Mouse (Mus musculus): Measurements from ENCODE around the gene Gtpbp8. TPM values are rescaled to one million over a fixed set of nuclear protein-coding genes. Genes with fewer than 3 reads are reported as not detected.

The Gtpbp8 gene
- polyA plus RNA-seq, 1 experiment from 2014 or later: 18.2 TPM

DNA sequence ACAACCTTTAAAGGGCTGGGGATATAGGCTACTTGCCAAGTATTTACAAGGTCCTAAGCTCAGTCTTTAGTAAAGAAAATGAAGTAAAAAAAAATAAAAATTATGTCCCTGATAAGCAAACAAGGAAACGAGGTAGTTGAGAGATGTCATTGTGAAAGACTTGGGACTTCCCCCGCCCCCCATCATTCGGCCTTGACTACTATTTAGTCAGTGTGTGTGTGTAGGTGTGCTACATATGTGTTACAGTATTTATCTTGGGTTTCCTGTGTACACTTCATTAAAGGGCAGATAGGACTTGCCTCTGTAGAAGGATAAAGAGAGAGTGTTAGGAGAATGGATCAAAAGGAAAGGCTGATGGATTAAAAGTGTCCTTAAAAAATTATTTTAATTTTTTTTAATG lies 12.1 kb downstream of the Gtpbp8 start:
- no peak for TF ChIP-seq CTCF (IDR thresholded peaks at IDR 0.05)
- DNase-seq (ENCODE audit: low read depth, low spot score) (no peak), ATAC-seq (no peak)
- ChIA-PET POLR2A (no interaction called here), CTCF (no interaction called here)
- in situ Hi-C loops (cut with MboI; ENCODE audit: low pct_unique_long_range_greater_than_20kb): no loop called here
- no peaks in the 10 kb centered on the region for H3K27me3 ChIP-seq

- no peaks in the 10 kb centered on the region for H3K27me3 ChIP-seq
- DNase-seq (ENCODE audit: low read depth, low spot score): no peak
- no peak for TF ChIP-seq CTCF (IDR thresholded peaks at IDR 0.05)
- ATAC-seq: no peak
- in situ Hi-C loops (cut with MboI; ENCODE audit: low pct_unique_long_range_greater_than_20kb): loop anchor here (10.0 kb wide), 1 partner anchor 243 kb away; no protein-coding TSS in a partner anchor
- ChIA-PET CTCF (interaction anchor here (0.7 to 2.2 kb wide), 4 partner anchors 10 to 362 kb away, joined by 3 to 10 read pairs (median 4); no protein-coding TSS in a partner anchor), POLR2A (no interaction called here)
Measured at GRCm38 (mm10) chr16:44727525-44727924, 18.6 kb downstream of the Gtpbp8 start.

DNA sequence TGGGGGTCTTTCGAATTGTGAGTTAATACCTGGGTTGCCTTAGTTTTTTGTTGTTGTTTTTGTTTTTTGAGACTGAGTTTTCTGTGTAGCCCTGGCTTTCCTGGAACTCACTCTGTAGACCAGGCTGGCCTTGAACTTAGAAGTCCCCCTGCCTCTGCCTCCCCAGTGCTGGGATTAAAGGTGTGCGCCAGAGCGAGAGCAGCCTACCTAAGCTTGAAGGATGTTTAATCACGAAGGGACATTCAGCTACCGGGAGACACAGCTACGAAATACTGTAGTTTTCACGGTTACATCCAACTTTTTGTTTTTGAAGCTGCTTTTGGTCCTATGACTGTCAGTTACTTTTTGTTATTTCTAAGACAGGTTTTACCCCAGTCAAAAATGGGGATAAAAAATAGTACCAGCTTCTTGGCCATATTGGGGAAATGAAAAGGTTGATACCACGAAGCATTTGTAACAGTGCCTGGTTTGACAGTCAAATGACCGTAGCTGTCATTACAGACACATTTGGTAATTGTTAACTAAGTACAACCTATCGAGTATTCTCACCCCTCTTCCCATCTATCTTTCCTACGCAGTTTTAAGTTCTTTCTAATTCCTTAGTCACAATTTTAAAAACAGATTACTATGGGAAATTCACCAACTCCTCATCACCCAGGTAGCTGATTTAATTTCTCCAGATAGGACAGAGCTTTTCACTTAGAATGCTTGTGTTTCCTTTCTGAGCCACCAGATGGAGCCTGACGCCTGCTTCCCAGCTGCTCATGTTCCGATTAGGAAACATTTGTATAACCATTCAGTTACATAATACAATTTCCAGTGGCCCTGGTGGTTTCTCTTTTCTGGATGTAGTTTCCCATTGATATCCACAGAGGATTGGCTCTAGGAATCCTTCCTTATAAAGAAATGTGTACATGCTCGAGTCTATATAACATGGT lies 20.6 kb downstream of the Gtpbp8 start:
- POLR2A ChIA-PET: interaction anchor here (0.9 to 1.7 kb wide), 3 partner anchors 17 to 424 kb away, joined by 3 to 4 read pairs (median 3); no protein-coding TSS in a partner anchor
- ATAC-seq (no peak), DNase-seq (ENCODE audit: low read depth, low spot score) (no peak)
- CTCF ChIA-PET: interaction anchor here (0.7 to 1.4 kb wide), 11 partner anchors 18 to 440 kb away, joined by 3 to 8 read pairs (median 3); no protein-coding TSS in a partner anchor
- in situ Hi-C loops (cut with MboI; ENCODE audit: low pct_unique_long_range_greater_than_20kb): loop anchor here (10.0 kb wide), 1 partner anchor 241 kb away; no protein-coding TSS in a partner anchor
- peak; percentile 74 for TF ChIP-seq CTCF (IDR thresholded peaks at IDR 0.05)
- no peaks in the 10 kb centered on the region for H3K27me3 ChIP-seq

DNA sequence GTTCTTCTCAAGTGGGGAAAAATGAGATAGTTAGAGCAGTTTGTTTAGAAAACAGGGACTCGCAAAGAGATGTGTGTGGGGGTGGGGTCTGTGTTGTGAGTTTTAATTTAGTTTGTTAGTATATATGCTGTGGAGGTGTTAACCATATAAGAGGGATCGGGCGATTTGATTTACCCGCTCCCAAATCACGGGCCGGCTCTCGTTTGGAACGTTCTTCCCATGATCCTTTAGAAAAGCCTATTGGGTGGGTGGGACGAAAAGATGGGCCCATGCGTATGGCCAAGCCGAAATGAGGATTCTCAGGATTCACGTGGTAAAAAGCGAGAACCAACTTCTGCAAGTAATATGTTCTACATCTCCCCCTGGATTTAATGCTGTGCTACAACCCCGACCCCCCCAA lies 21.3 kb downstream of the Gtpbp8 start:
- ChIA-PET CTCF (interaction anchor here (1.1 to 1.4 kb wide), 3 partner anchors 365 to 441 kb away, joined by 4 to 8 read pairs (median 4); no protein-coding TSS in a partner anchor), POLR2A (interaction anchor here (0.9 to 1.7 kb wide), 3 partner anchors 18 to 425 kb away, joined by 3 to 4 read pairs (median 3); no protein-coding TSS in a partner anchor)
- no peaks in the 10 kb centered on the region for H3K27me3 ChIP-seq
- no peak for TF ChIP-seq CTCF (IDR thresholded peaks at IDR 0.05)
- ATAC-seq: peak; percentile 78
- in situ Hi-C loops (cut with MboI; ENCODE audit: low pct_unique_long_range_greater_than_20kb): loop anchor here (10.0 kb wide), 1 partner anchor 240 kb away; no protein-coding TSS in a partner anchor
- no peak for DNase-seq (ENCODE audit: low read depth, low spot score)

DNA sequence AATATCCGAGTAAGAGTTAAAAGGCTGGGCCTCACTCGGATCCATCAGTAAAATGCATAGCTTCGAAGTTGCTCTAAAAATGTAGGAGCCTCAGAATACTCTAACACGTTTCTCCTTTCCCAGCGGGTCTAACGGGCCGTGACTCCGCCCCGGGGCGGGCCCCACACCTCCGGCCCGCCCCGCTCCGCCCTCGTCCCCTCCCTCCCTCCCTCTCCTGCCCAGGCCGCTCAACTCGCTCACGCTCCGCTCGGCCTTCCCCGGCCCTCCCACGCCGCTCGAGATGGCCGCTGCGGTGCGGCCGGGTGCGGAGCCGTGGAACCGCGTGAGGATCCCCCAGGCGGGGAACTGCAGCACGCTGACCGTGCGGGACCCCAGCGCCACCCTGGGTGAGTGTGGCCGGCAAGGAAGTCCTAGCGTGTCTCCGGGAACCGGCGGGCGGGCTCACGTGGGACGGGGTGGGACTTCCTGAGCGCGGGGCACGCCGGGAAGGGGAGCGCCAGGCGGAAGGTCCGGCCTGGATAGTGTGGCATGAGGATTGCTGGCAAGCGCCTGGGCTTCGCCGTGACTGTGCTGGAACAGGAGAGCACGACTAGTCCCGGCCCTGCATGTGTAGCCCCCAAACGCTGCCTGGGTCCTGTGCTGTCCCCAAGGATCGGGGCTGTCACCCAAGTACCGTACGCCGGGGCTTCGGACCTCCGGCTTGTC lies 21.9 kb downstream of the Gtpbp8 start, which contains the start of gene Nepro:
TSS of gene Nepro (plus strand) at position 219 of the 705 bp plus-strand sequence.
- DNase-seq (ENCODE audit: low read depth, low spot score) (peak; percentile 49), ATAC-seq (peak; percentile 94)
- POLR2A ChIA-PET: interaction anchor here (0.9 to 1.7 kb wide), 3 partner anchors 18 to 426 kb away, joined by 3 to 4 read pairs (median 3); no protein-coding TSS in a partner anchor
- in situ Hi-C loops (cut with MboI; ENCODE audit: low pct_unique_long_range_greater_than_20kb): loop anchor here (10.0 kb wide), 1 partner anchor 239 kb away; no protein-coding TSS in a partner anchor
- no peak for TF ChIP-seq CTCF (IDR thresholded peaks at IDR 0.05)
- CTCF ChIA-PET: no interaction called here
- H3K27me3 ChIP-seq: no peaks in the 10 kb centered on the region

DNA sequence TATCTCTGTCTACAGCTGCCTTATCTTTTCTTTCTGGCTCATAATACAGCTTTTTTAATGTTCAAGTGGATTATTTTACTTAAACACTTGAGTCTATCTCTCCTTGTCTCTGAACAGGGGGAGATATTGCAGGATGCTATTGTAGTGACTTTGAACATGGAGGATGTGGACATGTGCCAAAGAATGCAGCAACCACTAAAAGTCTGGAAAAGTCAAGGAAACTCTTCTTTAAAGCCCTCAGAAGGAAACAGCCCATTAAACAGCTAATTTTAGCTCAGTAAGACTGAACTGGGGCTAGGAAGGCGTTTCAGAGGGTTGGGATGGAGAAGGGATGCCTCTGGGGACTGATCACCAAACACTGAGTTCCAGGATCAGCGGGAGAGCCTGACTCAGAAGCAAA lies 23.5 kb downstream of the Gtpbp8 start:
- DNase-seq (ENCODE audit: low read depth, low spot score): no peak

DNA sequence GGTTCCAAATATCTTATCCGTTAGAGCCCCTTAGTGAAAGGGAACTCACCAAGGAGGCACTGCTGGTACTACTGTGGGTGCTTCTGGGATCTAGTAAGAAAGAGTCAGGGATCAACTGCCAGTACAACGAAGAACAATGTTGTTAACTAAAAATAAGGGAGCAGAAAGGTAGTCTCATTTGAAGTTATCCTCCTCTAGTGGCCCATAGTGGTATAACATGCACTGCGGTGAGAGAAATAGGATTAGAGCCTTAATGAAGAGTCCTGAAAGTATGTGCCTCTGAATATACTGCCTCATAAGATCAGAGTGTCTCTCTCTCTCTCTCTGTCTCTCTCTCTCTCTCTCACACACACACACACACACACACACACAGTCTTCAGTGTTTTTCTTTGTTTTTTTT lies 25.6 kb downstream of the Gtpbp8 start:
- ATAC-seq: no peak
- peak; percentile 41 for TF ChIP-seq CTCF (IDR thresholded peaks at IDR 0.05)
- CTCF ChIA-PET: interaction anchor here (1.7 kb wide), 1 partner anchor 240 kb away, joined by 7 read pairs; no protein-coding TSS in a partner anchor
- DNase-seq (ENCODE audit: low read depth, low spot score): no peak
- POLR2A ChIA-PET: no interaction called here
- in situ Hi-C loops (cut with MboI; ENCODE audit: low pct_unique_long_range_greater_than_20kb): loop anchor here (10.0 kb wide), 1 partner anchor 236 kb away; no protein-coding TSS in a partner anchor
- no peaks in the 10 kb centered on the region for H3K27me3 ChIP-seq

More for the DNA sequence above, 23.5 kb downstream of the Gtpbp8 start:
- in situ Hi-C loops (cut with MboI; ENCODE audit: low pct_unique_long_range_greater_than_20kb): loop anchor here (10.0 kb wide), 1 partner anchor 238 kb away; no protein-coding TSS in a partner anchor
- CTCF ChIA-PET: no interaction called here
- POLR2A ChIA-PET: no interaction called here
- H3K27me3 ChIP-seq: no peaks in the 10 kb centered on the region
- no peak for ATAC-seq
- TF ChIP-seq CTCF (IDR thresholded peaks at IDR 0.05): no peak

- in situ Hi-C loops (cut with MboI; ENCODE audit: low pct_unique_long_range_greater_than_20kb): no loop called here
- ChIA-PET CTCF (interaction anchor here (0.7 to 1.7 kb wide), 4 partner anchors 10 to 239 kb away, joined by 3 to 7 read pairs (median 4); no protein-coding TSS in a partner anchor), POLR2A (no interaction called here)
- H3K27me3 ChIP-seq: no peaks in the 10 kb centered on the region
- no peak for ATAC-seq
- no peak for TF ChIP-seq CTCF (IDR thresholded peaks at IDR 0.05)
- no peak for DNase-seq (ENCODE audit: low read depth, low spot score)
Measured at GRCm38 (mm10) chr16:44719349-44719748, 26.8 kb downstream of the Gtpbp8 start.

- in situ Hi-C loops (cut with MboI; ENCODE audit: low pct_unique_long_range_greater_than_20kb): no loop called here
Measured at GRCm38 (mm10) chr16:44717838-44718237, 28.3 kb downstream of the Gtpbp8 start.

More at GRCm38 (mm10) chr16:44717838-44718237, 28.3 kb downstream of the Gtpbp8 start:
- POLR2A ChIA-PET: interaction anchor here (0.6 to 0.7 kb wide), 2 partner anchors 194 to 227 kb away, joined by 3 to 9 read pairs; no protein-coding TSS in a partner anchor
- no peak for ATAC-seq
- DNase-seq (ENCODE audit: low read depth, low spot score): no peak
- CTCF ChIA-PET: interaction anchor here (1.0 to 2.1 kb wide), 6 partner anchors 10 to 238 kb away, joined by 4 to 18 read pairs (median 5); no protein-coding TSS in a partner anchor
- TF ChIP-seq CTCF (IDR thresholded peaks at IDR 0.05): peak; percentile 32
- H3K27me3 ChIP-seq: no peaks in the 10 kb centered on the region

All from Patski (cell line).